Mouse (Mus musculus) neural tube, embryonic 13.5 days (tissue): ENCODE data around the gene C130074G19Rik. TPM values are rescaled to one million over a fixed set of nuclear protein-coding genes. Genes with fewer than 3 reads are reported as not detected.

Source experiments
- ATAC-seq: fragments of 200-750 bp; cut with Nextera tagmentation; 2 replicates; pipeline ENCODE4 v1.8.0; 2017; ENCODE audit warnings: low read depth, mild to moderate bottlenecking, moderate TSS enrichment, moderate library complexity
- H3K27ac ChIP-seq: fragments of 300-500 bp; sonication (generic); replicated peaks from 2 replicates; pipeline ENCODE4 v1.5.1; 2015; ENCODE audit warnings: moderate library complexity, mild to moderate bottlenecking, inconsistent platforms
- H3K27me3 ChIP-seq: fragments of 300-500 bp; sonication (generic); 2 replicates; pipeline ENCODE4 v1.6.1; 2015; ENCODE audit warnings: mild to moderate bottlenecking, inconsistent platforms
- H3K36me3 ChIP-seq: fragments of 300-500 bp; sonication (generic); 2 replicates; pipeline ENCODE4 v1.6.1; 2015; ENCODE audit warnings: mild to moderate bottlenecking, inconsistent platforms
- H3K4me1 ChIP-seq: fragments of 300-500 bp; sonication (generic); replicated peaks from 2 replicates; pipeline ENCODE4 v1.6.1; 2015; ENCODE audit warnings: inconsistent platforms
- H3K4me2 ChIP-seq: fragments of 300-500 bp; sonication (generic); 2 replicates; pipeline ENCODE4 v1.6.1; 2015; ENCODE audit warnings: inconsistent platforms, mild to moderate bottlenecking, moderate library complexity
- H3K4me3 ChIP-seq: fragments of 300-500 bp; sonication (generic); 2 replicates; pipeline ENCODE4 v1.5.1; 2015; ENCODE audit warnings: mild to moderate bottlenecking, inconsistent platforms
- H3K9ac ChIP-seq: fragments of 300-500 bp; sonication (generic); 2 replicates; pipeline ENCODE4 v1.6.1; 2015; ENCODE audit warnings: moderate library complexity, mild to moderate bottlenecking, inconsistent platforms
- H3K9me3 ChIP-seq: fragments of 300-500 bp; sonication (generic); 2 replicates; pipeline ENCODE4 v1.6.1; 2016; ENCODE audit warnings: inconsistent platforms
- WGBS: fragments of 180-500 bp; shearing (Covaris S2); methylation state at CpG from one replicate; pipeline ENCODE4 v1.1.7; 2015; 5-methylcytosine and 5-hydroxymethylcytosine counted together
- polyA plus RNA-seq: library from polyadenylated mRNA; unstranded; fragments of >200 nt; fragmentation: Nextera tagmentation; extraction: Ambion mirVana; gene quantifications from 2 replicates; pipeline ENCODE4 v1.2.1, GENCODE M21; 2015

The C130074G19Rik gene
- polyA plus RNA-seq = 1.2 and 1.6 TPM in 2 replicates

GRCm38 (mm10) chr1:184882281-184883268 is at the start of gene C130074G19Rik:
C130074G19Rik (minus strand) TSS chr1:184883218.
- peak within 1 kb of the TSS; percentile 74 for H3K4me2 ChIP-seq
- WGBS = 2% methylated on average over 76 of the region's 77 CpGs
- no peak within 1 kb of the TSS for H3K27ac ChIP-seq
- H3K9me3 ChIP-seq = no peaks in the 10 kb centered on the region
- H3K36me3 ChIP-seq = no peaks in the 10 kb centered on the region
- peak within 1 kb of the TSS; percentile 43 for H3K4me3 ChIP-seq
- peaks cover 14% of the 10 kb centered on the region for H3K4me1 ChIP-seq
- H3K9ac ChIP-seq = peak within 1 kb of the TSS; percentile 62
- H3K27me3 ChIP-seq = peaks cover 43% of the 10 kb centered on the region
- ATAC-seq = peak; percentile 50

- no peak overlapping the region for H3K4me2 ChIP-seq
- H3K36me3 ChIP-seq = peaks cover 28% of the 10 kb centered on the region
- H3K9ac ChIP-seq = no peak overlapping the region
- no peaks in the 10 kb centered on the region for H3K9me3 ChIP-seq
- H3K4me3 ChIP-seq = no peak overlapping the region
- WGBS = 88% methylated on average over 6 of the region's 6 CpGs
- H3K27me3 ChIP-seq = no peaks in the 10 kb centered on the region
- no peak overlapping the region for H3K27ac ChIP-seq
- ATAC-seq = no peak
- H3K4me1 ChIP-seq = no peaks in the 10 kb centered on the region; the same call in 1 of the 2 replicates
Observed at GRCm38 (mm10) chr1:184931097-184931496, 48.1 kb upstream of the C130074G19Rik start.

GRCm38 (mm10) chr1:184928382-184928781 is 45.4 kb upstream of the C130074G19Rik start:
- 92% methylated on average over 1 of the region's 1 CpGs for WGBS
- Histone ChIP-seq H3K4me2 (no peak overlapping the region), H3K9ac (no peak overlapping the region), H3K36me3 (peaks cover 39% of the 10 kb centered on the region), H3K27ac (no peak overlapping the region), H3K4me3 (no peak overlapping the region), H3K9me3 (no peaks in the 10 kb centered on the region), H3K4me1 (no peaks in the 10 kb centered on the region), H3K27me3 (no peaks in the 10 kb centered on the region)
- ATAC-seq = no peak

GRCm38 (mm10) chr1:184927911-184928310 is 44.9 kb upstream of the C130074G19Rik start:
- ATAC-seq = no peak
- WGBS = 91% methylated on average over 1 of the region's 1 CpGs
- Histone ChIP-seq H3K36me3 (peaks cover 44% of the 10 kb centered on the region), H3K9me3 (no peaks in the 10 kb centered on the region), H3K9ac (no peak overlapping the region), H3K27ac (no peak overlapping the region), H3K4me1 (no peaks in the 10 kb centered on the region), H3K4me2 (no peak overlapping the region), H3K4me3 (no peak overlapping the region), H3K27me3 (no peaks in the 10 kb centered on the region)

GRCm38 (mm10) chr1:184922824-184923223 is 39.8 kb upstream of the C130074G19Rik start:
- 84% methylated on average over 13 of the region's 13 CpGs for WGBS
- Histone ChIP-seq H3K27ac (no peak overlapping the region), H3K36me3 (peaks cover 76% of the 10 kb centered on the region), H3K9me3 (no peaks in the 10 kb centered on the region), H3K9ac (no peak overlapping the region), H3K4me2 (no peak overlapping the region), H3K4me1 (no peaks in the 10 kb centered on the region), H3K4me3 (no peak overlapping the region), H3K27me3 (no peaks in the 10 kb centered on the region)
- no peak for ATAC-seq

GRCm38 (mm10) chr1:184920057-184920456 is 37.0 kb upstream of the C130074G19Rik start:
- Histone ChIP-seq H3K4me2 (no peak overlapping the region), H3K36me3 (peaks cover 79% of the 10 kb centered on the region), H3K9ac (no peak overlapping the region), H3K9me3 (no peaks in the 10 kb centered on the region), H3K27ac (no peak overlapping the region), H3K27me3 (no peaks in the 10 kb centered on the region), H3K4me1 (no peaks in the 10 kb centered on the region), H3K4me3 (no peak overlapping the region)
- no peak for ATAC-seq
- WGBS = 83% methylated on average over 5 of the region's 5 CpGs

- 88% methylated on average over 5 of the region's 5 CpGs for WGBS
- Histone ChIP-seq H3K36me3 (peaks cover 78% of the 10 kb centered on the region), H3K4me2 (no peak overlapping the region), H3K4me1 (no peaks in the 10 kb centered on the region), H3K4me3 (no peak overlapping the region), H3K9me3 (no peaks in the 10 kb centered on the region), H3K9ac (no peak overlapping the region), H3K27ac (no peak overlapping the region), H3K27me3 (no peaks in the 10 kb centered on the region)
- no peak for ATAC-seq
Observed at GRCm38 (mm10) chr1:184918227-184918888, 35.3 kb upstream of the C130074G19Rik start.

GRCm38 (mm10) chr1:184912336-184912735 is 29.3 kb upstream of the C130074G19Rik start:
- Histone ChIP-seq H3K4me2 (no peak overlapping the region), H3K36me3 (peaks cover 87% of the 10 kb centered on the region), H3K27ac (no peak overlapping the region), H3K27me3 (no peaks in the 10 kb centered on the region), H3K9ac (no peak overlapping the region), H3K4me3 (no peak overlapping the region), H3K9me3 (no peaks in the 10 kb centered on the region), H3K4me1 (0 out of 2 replicates have a peak, but pooled peaks cover 13% of the 10 kb centered on the region)
- 93% methylated on average over 18 of the region's 18 CpGs for WGBS
- ATAC-seq = no peak

GRCm38 (mm10) chr1:184911861-184912260 is 28.8 kb upstream of the C130074G19Rik start:
- H3K36me3 ChIP-seq = peaks cover 86% of the 10 kb centered on the region
- no peak for ATAC-seq

GRCm38 (mm10) chr1:184908558-184908957 is 25.5 kb upstream of the C130074G19Rik start:
- no peak overlapping the region for H3K4me3 ChIP-seq
- H3K4me2 ChIP-seq = no peak overlapping the region
- peaks cover 90% of the 10 kb centered on the region for H3K36me3 ChIP-seq
- no peaks in the 10 kb centered on the region for H3K9me3 ChIP-seq
- no peak for ATAC-seq
- H3K27me3 ChIP-seq = no peaks in the 10 kb centered on the region
- 62% methylated on average over 9 of the region's 9 CpGs for WGBS
- peaks cover 38% of the 10 kb centered on the region for H3K4me1 ChIP-seq
- 0 out of 2 replicates have a peak overlapping the region, but pooled peaks have one; percentile 4 for H3K27ac ChIP-seq
- no peak overlapping the region for H3K9ac ChIP-seq

More at GRCm38 (mm10) chr1:184911861-184912260, 28.8 kb upstream of the C130074G19Rik start:
- Histone ChIP-seq H3K27ac (no peak overlapping the region), H3K4me2 (no peak overlapping the region), H3K4me3 (no peak overlapping the region), H3K9me3 (no peaks in the 10 kb centered on the region), H3K27me3 (no peaks in the 10 kb centered on the region), H3K9ac (no peak overlapping the region), H3K4me1 (peaks cover 15% of the 10 kb centered on the region)
- 77% methylated on average over 6 of the region's 6 CpGs for WGBS

- WGBS = 64% methylated on average over 12 of the region's 12 CpGs
- H3K27ac ChIP-seq = peak overlapping the region; percentile 81
- no peaks in the 10 kb centered on the region for H3K9me3 ChIP-seq
- H3K4me1 ChIP-seq = peaks cover 43% of the 10 kb centered on the region
- H3K36me3 ChIP-seq = peaks cover 79% of the 10 kb centered on the region
- no peaks in the 10 kb centered on the region for H3K27me3 ChIP-seq
- peak; percentile 62 for ATAC-seq
- no peak overlapping the region for H3K4me2 ChIP-seq
- no peak overlapping the region for H3K9ac ChIP-seq
- H3K4me3 ChIP-seq = no peak overlapping the region
Observed at GRCm38 (mm10) chr1:184905904-184906745, 23.1 kb upstream of the C130074G19Rik start.
